Mouse (Mus musculus): Measurements from ENCODE around the gene Brd4. TPM values are rescaled to one million over a fixed set of nuclear protein-coding genes. Genes with fewer than 3 reads are reported as not detected.

The Brd4 gene
- total and polyA plus RNA-seq, 3 experiments, result 12.3 to 91.4 TPM; not detected in 1

DNA sequence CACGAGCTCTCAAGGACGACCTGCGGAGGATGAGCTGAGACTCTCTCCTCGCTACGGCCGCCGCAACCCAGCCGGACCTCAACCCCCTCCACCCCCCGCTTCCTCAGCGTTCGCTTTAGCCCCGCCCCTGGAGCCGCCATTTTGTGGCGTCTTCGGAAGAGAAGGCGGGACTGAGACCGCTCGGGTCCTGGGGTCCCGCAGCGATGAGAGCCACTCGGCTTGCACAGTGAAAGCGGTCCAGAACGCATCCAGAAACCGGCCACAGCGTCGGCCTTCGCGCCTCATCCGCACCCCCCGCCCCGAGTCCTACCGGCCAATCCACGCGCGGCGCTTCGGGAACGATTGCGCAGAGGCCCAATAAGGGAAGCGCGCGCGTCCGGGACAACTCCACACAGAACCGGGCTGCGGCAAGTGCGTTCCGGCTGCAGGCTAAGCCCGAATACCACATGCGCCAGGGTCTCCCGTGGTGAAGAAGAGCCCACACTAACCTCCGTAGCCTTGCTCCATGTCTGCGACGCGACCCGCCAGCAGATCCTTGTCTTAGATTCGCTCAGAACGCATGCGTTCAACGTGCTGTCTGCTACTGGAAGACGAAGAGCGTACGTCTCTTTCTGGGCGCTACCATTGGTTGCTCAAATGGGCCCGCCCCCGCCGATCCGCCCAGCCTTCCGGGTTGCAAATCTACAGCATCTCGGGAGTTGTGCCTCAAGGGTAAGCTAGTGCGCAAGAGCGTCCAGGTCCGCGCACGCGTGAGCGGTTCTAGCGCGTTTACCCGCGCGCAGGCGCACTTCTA, 36.3 kb upstream of the Brd4 start, which contains the start of gene Akap8:
Gene Akap8 (minus strand): TSS at position 642 of the 793 bp plus-strand sequence.
- peaks cover 2 to 10% of the 10 kb centered on the region in 2 experiments; a peak in 2 of 4 replicates for H3K4me1 ChIP-seq (ENCODE audit: control insufficient read depth in 1 of 2, insufficient read depth in 2 of 2, low read length in 2 of 2)
- TF ChIP-seq SMC3 (IDR thresholded peaks at IDR 0.05; ENCODE audit: low read depth, low read length) (no peak), MXI1 (IDR thresholded peaks at IDR 0.05; ENCODE audit: low read depth, low read length) (peak; percentile 85), SIN3A (IDR thresholded peaks at IDR 0.05; ENCODE audit: low read length) (peak; percentile 79), MAX (IDR thresholded peaks at IDR 0.05; ENCODE audit: low read length) (peak; percentile 89), GABPA (IDR thresholded peaks at IDR 0.05; ENCODE audit: low read depth, low read length) (0 out of 2 replicates have a peak, but pooled peaks have one; percentile 4), TBP (IDR thresholded peaks at IDR 0.05; ENCODE audit: low read depth, low read length) (peak; percentile 81), GATA1 (IDR thresholded peaks at IDR 0.05; ENCODE audit: low read depth, low read length) (0 out of 2 replicates have a peak, but pooled peaks have one; percentile 28), RCOR1 (IDR thresholded peaks at IDR 0.05; ENCODE audit: low read depth, low read length) (no peak), MYC (IDR thresholded peaks at IDR 0.05; ENCODE audit: low read depth, low read length) (peak; percentile 96), HCFC1 (IDR thresholded peaks at IDR 0.05; ENCODE audit: low read depth, low read length) (peak; percentile 84), POLR2A (IDR thresholded peaks at IDR 0.05; ENCODE audit: control insufficient read depth in 1 of 2, insufficient read depth in 1 of 2, low read depth in 1 of 2, low read length in 2 of 2, poor library complexity in 1 of 2) (peak; percentile 82 to 96), ZKSCAN1 (IDR thresholded peaks at IDR 0.05; ENCODE audit: low read depth, low read length) (0 out of 2 replicates have a peak, but pooled peaks have one; percentile 10), CTCF (IDR thresholded peaks at IDR 0.05 in 2 of 3, conservative IDR thresholded peaks at IDR 0.05 in 1 of 3; ENCODE audit: control insufficient read depth in 1 of 3, insufficient read depth in 1 of 3, low read depth in 2 of 3, low read length in 3 of 3, poor library complexity in 1 of 3, severe bottlenecking in 1 of 3) (no peak), ZNF384 (IDR thresholded peaks at IDR 0.05; ENCODE audit: low read depth, low read length) (no peak), POLR2AphosphoS2 (IDR thresholded peaks at IDR 0.05; ENCODE audit: low read length) (peak; percentile 98), MAZ (IDR thresholded peaks at IDR 0.05; ENCODE audit: low read depth, low read length) (peak; percentile 67; the same call in 1 of the 2 replicates), POLR2AphosphoS5 (IDR thresholded peaks at IDR 0.05; ENCODE audit: borderline replicate concordance, low read depth, low read length) (no peak; the same call in 1 of the 2 replicates), MEF2A (IDR thresholded peaks at IDR 0.05; ENCODE audit: extremely low read depth, insufficient replicate concordance, low read depth, low read length, poor library complexity, severe bottlenecking) (no peak), ETS1 (IDR thresholded peaks at IDR 0.05; ENCODE audit: low read depth, low read length) (no peak), CHD2 (IDR thresholded peaks at IDR 0.05; ENCODE audit: low read length) (no peak), USF1 (IDR thresholded peaks at IDR 0.05; ENCODE audit: low read depth, low read length) (no peak), CHD1 (IDR thresholded peaks at IDR 0.05; ENCODE audit: low read depth, low read length) (no peak), TCF12 (IDR thresholded peaks at IDR 0.05; ENCODE audit: low read depth, low read length) (0 out of 2 replicates have a peak, but pooled peaks have one; percentile 11), JUND (IDR thresholded peaks at IDR 0.05; ENCODE audit: low read depth, low read length) (no peak), ZC3H11A (IDR thresholded peaks at IDR 0.05; ENCODE audit: low read depth, low read length) (no peak), MAFK (IDR thresholded peaks at IDR 0.05; ENCODE audit: borderline replicate concordance, low read depth, low read length) (no peak), MYB (IDR thresholded peaks at IDR 0.05; ENCODE audit: low read depth, low read length) (no peak), ELF1 (IDR thresholded peaks at IDR 0.05; ENCODE audit: low read depth, low read length) (peak; percentile 98), RAD21 (IDR thresholded peaks at IDR 0.05; ENCODE audit: low read depth, low read length) (no peak), BHLHE40 (IDR thresholded peaks at IDR 0.05; ENCODE audit: borderline replicate concordance, low read depth, low read length) (no peak), UBTF (IDR thresholded peaks at IDR 0.05; ENCODE audit: borderline replicate concordance, insufficient read depth, low read depth, low read length) (no peak), EP300 (IDR thresholded peaks at IDR 0.05; ENCODE audit: low read depth in 1 of 2, low read length in 2 of 2) (no peak), NRF1 (IDR thresholded peaks at IDR 0.05; ENCODE audit: insufficient read depth, low read depth, low read length, poor library complexity, severe bottlenecking) (peak; percentile 93), KAT2A (conservative IDR thresholded peaks at IDR 0.05; ENCODE audit: low read depth, low read length) (no peak; the same call in 1 of the 2 replicates), NELFE (IDR thresholded peaks at IDR 0.05; ENCODE audit: low read depth, low read length) (peak; percentile 94), ZMIZ1 (IDR thresholded peaks at IDR 0.05; ENCODE audit: low read depth, low read length) (no peak; the same call in 1 of the 2 replicates)

More for the DNA sequence above, 36.3 kb upstream of the Brd4 start, which contains the start of gene Akap8:
- peak; percentile 99 for DNase-seq (ENCODE audit: low read depth, low spot score)
- H3K9me3 ChIP-seq (replicated peaks; ENCODE audit: insufficient read depth, low read length), result no peaks in the 10 kb centered on the region
- peaks cover 10 to 14% of the 10 kb centered on the region in 2 experiments for H3K36me3 ChIP-seq (ENCODE audit: control insufficient read depth in 1 of 2, insufficient read depth in 2 of 2, low read length in 2 of 2)
- peak within 1 kb of the TSS; percentile 83 for H3K9ac ChIP-seq (ENCODE audit: control insufficient read depth, low read depth, low read length, poor library complexity, severe bottlenecking)
- H3K4me3 ChIP-seq (ENCODE audit: control insufficient read depth in 1 of 2, insufficient read depth in 1 of 2, low read depth in 2 of 2, low read length in 2 of 2), result peak within 1 kb of the TSS; percentile 68 to 75
- peak within 1 kb of the TSS; percentile 80 for H3K27ac ChIP-seq (ENCODE audit: control insufficient read depth, low read depth, low read length)
- no peaks in the 10 kb centered on the region for H3K27me3 ChIP-seq (ENCODE audit: control insufficient read depth in 1 of 2, insufficient read depth in 2 of 2, low read length in 2 of 2)
- peaks cover 50% of the 10 kb centered on the region for H3K79me2 ChIP-seq (ENCODE audit: control insufficient read depth, insufficient read depth, low read length, poor library complexity)

Measured in MEL (cell line).